Mouse (Mus musculus) heart, adult 8-10 months (tissue): ENCODE data around the gene Fgf2. TPM values are rescaled to one million over a fixed set of nuclear protein-coding genes. Genes with fewer than 3 reads are reported as not detected.

Experiments used
- DNase-seq: peaks from one replicate; pipeline ENCODE4 v3.0.0; 2022; ENCODE audit warnings: low spot score
- total RNA-seq, 4 experiments: library from RNA; stranded (reverse); gene quantifications; 2 replicates each; pipeline ENCODE4 v1.2.4; 2022

Gene Fgf2
- total RNA-seq, 4 experiments from 2014 or later = 9.2 to 15.7 (median 12.1) TPM

DNA sequence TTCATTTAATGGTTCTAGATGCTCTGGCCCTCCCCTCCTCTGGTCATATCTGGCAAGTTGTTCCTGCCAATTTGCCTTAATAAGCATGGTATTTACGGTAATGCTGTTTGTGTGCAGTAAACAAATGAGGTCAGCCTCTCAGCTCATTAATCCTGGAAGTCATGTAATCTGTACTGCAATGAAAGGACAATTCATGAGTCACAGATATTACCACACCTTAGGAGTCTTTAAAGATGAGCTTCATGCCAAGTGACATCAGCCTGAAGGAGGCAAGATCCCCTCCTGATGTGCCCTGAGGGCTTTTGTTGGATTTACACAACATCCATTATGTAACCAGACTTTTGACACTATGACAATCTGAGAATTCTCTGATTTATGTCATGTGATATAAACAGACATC is 6.6 kb downstream of the Fgf2 start:
- DNase-seq = no peak

GRCm38 (mm10) chr3:37360729-37361128 is 12.6 kb downstream of the Fgf2 start:
- no peak for DNase-seq

DNA sequence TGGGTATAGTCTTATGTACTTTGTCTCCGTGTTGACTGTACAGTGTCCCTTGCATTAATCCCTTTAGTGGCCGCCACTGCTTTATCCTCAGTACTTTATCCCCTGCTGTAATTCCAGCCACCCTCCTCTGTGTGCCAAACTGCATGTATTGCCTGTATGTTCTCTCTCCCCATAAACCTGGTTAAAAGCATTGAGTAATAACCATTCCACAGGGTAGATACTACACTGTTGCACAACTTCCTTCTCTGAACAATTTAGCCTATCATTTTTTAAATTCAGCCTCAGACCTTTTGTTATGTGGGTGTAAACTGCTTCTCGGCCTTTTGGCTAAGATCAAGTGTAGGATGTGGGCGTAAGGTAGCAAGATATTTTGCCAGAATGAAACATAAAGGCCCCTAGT is 17.0 kb downstream of the Fgf2 start:
- no peak for DNase-seq

- DNase-seq = no peak
Measured at GRCm38 (mm10) chr3:37365976-37366375, 17.8 kb downstream of the Fgf2 start.

- DNase-seq = no peak
Measured at GRCm38 (mm10) chr3:37366381-37367053, 18.4 kb downstream of the Fgf2 start.

- peak; percentile 31 for DNase-seq
Measured at GRCm38 (mm10) chr3:37370407-37370806, 22.3 kb downstream of the Fgf2 start.

GRCm38 (mm10) chr3:37373712-37374111 is 25.6 kb downstream of the Fgf2 start:
- no peak for DNase-seq

GRCm38 (mm10) chr3:37377926-37378325 is 29.8 kb downstream of the Fgf2 start:
- no peak for DNase-seq

DNA sequence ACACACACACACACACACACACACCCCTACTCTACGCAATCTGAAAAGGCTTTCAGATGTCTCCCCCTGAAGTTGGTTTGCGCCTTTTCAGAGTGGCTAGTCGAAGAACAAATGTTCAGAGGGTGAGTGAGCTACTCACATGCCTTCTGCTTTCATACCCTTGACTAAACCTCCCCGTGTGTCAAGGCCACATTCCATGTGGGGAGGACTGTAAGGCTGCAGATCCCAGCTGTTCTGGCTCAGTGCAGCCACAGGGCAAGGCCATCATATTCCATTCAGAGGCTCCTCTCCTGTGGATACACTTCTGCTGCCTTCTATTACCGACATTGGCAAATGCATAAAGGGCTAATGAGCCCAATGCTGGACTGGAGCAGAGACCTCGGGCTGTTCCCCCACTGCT is 30.3 kb downstream of the Fgf2 start:
- no peak for DNase-seq

GRCm38 (mm10) chr3:37379201-37379600 is 31.1 kb downstream of the Fgf2 start:
- no peak for DNase-seq

- DNase-seq = peak; percentile 73
Measured at GRCm38 (mm10) chr3:37379930-37380881, 32.1 kb downstream of the Fgf2 start.

GRCm38 (mm10) chr3:37381457-37381856 is 33.3 kb downstream of the Fgf2 start:
- DNase-seq = no peak

- peak; percentile 51 for DNase-seq
Measured at GRCm38 (mm10) chr3:37383096-37383765, 35.1 kb downstream of the Fgf2 start.

- DNase-seq = no peak
Measured at GRCm38 (mm10) chr3:37387310-37387709, 39.2 kb downstream of the Fgf2 start.

DNA sequence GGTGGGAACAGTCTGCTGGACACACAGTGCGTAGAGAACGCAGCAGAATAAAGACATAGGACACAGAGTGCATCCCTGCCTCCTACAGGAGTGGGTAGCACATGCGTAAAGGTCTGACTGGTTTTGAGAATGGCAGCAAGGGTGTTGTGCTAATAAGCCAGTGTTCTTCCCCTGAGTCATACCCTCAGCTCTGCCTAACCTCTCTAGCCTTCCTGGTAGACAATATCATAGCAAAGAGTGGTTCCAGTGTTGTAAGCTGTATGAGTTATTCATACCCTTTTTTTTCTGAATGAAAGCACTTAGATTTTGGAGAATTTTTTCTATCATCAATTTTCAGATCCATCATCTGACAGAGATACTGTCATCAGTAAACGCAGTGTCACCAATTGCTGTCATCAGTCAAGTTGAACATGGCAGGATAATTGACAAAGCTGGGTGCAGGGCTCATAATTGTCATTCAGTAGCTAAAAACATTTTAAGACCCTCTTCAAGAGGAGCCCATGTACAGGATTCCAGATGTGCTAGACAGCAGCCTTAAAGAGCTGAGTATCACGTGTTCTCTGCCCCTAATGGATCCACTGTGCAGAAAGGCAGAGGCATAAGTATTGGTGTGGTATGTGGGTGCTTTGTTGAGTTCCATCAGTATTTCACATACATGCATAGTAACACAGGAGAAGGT is 48.9 kb downstream of the Fgf2 start:
- DNase-seq = no peak

DNA sequence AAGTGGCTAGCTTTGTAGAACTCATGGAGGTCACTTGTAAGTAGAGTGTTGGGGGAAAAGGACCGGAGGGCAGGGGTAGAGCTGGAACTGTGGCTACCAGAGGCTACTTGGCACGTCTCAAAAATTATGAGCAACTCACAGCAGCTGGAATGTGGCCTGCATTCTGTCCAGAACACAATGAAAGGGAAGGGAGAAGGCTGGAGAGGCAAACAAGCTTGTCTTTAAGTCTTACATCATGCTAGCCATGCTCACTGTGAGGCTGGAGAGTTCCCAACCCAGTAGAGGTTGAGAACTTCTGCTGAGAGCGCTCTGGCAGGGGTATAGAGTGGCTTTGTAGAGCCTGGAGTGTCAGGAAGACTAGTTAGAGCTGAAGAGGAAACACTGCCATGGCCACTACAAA is 49.5 kb downstream of the Fgf2 start:
- DNase-seq = no peak

GRCm38 (mm10) chr3:37398661-37399395 is 50.7 kb downstream of the Fgf2 start:
- DNase-seq = peak; percentile 83

DNA sequence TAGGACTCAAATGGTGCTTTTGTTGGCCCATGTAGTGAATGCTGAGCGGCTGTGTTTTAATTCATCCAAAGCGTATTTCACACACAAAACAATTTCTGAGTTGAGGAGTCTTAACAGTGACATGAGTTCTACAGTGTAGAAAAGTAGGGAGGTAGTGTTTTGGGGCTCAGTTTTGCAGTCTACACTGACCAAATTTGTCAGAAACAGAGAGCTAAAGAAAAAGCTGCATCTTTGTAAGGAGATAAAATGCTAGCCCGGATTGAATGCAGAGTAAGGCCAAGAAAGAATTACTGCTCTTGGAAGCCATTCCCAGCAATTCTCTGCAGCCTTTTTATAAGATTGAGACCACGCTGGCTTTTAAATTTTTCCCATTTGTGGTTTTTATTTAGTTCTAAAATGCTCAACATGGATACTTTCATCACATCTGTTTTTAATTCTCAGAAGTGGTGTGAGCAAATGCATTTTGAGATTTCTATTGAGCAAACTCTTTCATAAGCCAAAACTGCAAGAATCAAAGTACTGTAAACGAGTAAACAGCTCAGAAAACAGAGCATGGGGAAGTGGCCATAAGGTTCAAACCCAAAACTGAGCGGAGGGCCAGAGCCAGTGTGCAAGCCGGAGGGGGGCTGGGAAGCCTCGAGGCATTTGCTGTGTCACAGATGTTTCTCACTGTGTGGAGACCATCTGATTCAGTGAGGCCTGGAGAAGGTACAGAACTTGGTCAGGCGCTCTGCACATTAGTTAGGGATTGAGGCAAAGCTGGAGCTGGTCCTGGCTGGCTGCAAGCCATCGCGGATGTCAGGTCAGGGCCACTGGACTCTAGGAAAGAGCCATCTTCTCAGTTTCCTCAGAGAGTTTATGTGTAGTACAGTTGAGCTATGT is 53.8 kb downstream of the Fgf2 start:
- DNase-seq = peak; percentile 51

DNA sequence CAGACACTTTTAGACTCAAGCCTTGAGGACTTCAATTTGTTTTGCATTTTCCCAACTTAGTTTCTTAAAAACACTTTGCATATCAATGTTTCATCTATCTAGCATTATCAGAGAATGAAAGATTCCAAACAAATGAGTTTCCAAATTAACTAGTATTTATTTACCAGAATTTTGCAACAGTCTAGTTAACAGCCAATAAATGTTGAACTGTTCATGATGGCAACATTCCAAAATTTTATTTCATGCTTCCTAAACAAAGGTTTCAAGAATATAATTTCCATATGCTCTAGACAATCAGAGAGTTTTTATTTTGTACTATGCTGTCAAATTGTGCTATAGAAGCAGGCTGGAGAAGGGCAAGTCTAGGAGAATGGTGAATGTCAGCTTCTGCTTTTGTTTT is 59.5 kb downstream of the Fgf2 start:
- DNase-seq = no peak

GRCm38 (mm10) chr3:37413446-37413845 is 65.3 kb downstream of the Fgf2 start:
- DNase-seq = no peak
